Mouse (Mus musculus) MEL (cell line): Measurements from ENCODE around the gene Lingo1. TPM values are rescaled to one million over a fixed set of nuclear protein-coding genes. Genes with fewer than 3 reads are reported as not detected.

Source experiments
- DNase-seq: peaks from one replicate; pipeline ENCODE4 v3.0.0; 2011; ENCODE audit warnings: low read depth, low spot score
- H3K27ac ChIP-seq: 2 replicates; pipeline ENCODE4 v1.5.1; 2012; ENCODE audit warnings: low read depth, mild to moderate bottlenecking, control low read depth, low read length, moderate library complexity; ENCODE audit not compliant: control insufficient read depth
- H3K27me3 ChIP-seq, 2 experiments: fragments of 150-350 bp in 1 of 2; sonication (generic) in 1 of 2; 2 replicates each; pipeline ENCODE4 v1.6.1; 2012; ENCODE audit warnings: low read length in 2 of 2, mild to moderate bottlenecking in 2 of 2, improper control_type of control experiment in 1 of 2, moderate library complexity in 1 of 2; ENCODE audit not compliant: insufficient read depth in 2 of 2, control insufficient read depth in 1 of 2
- H3K36me3 ChIP-seq, 2 experiments: 2 replicates each; pipeline ENCODE4 v1.6.1; 2012 to 2014; ENCODE audit warnings: low read length in 2 of 2, improper control_type of control experiment in 1 of 2, inconsistent platforms in 1 of 2, mild to moderate bottlenecking in 1 of 2; ENCODE audit not compliant: insufficient read depth in 2 of 2, control insufficient read depth in 1 of 2
- H3K4me1 ChIP-seq, 2 experiments: fragments of 150-350 bp in 1 of 2; sonication (generic) in 1 of 2; 2 replicates each; pipeline ENCODE4 v1.6.1; 2012; ENCODE audit warnings: low read length in 2 of 2, improper control_type of control experiment in 1 of 2, mild to moderate bottlenecking in 1 of 2; ENCODE audit not compliant: insufficient read depth in 2 of 2, control insufficient read depth in 1 of 2
- H3K4me3 ChIP-seq, 2 experiments: fragments of 150-350 bp in 1 of 2; sonication (generic) in 1 of 2; 2 replicates each; pipeline ENCODE4 v1.5.1; 2012; ENCODE audit warnings: low read depth in 2 of 2, low read length in 2 of 2, mild to moderate bottlenecking in 2 of 2, moderate library complexity in 2 of 2, control low read depth in 1 of 2, improper control_type of control experiment in 1 of 2; ENCODE audit not compliant: control insufficient read depth in 1 of 2, insufficient read depth in 1 of 2
- H3K79me2 ChIP-seq: 2 replicates; pipeline ENCODE4 v1.6.1; 2012; ENCODE audit warnings: mild to moderate bottlenecking, low read length, moderate library complexity; ENCODE audit not compliant: control insufficient read depth, poor library complexity, insufficient read depth
- H3K9ac ChIP-seq: 2 replicates; pipeline ENCODE4 v1.6.1; 2012; ENCODE audit warnings: low read depth, mild to moderate bottlenecking, control low read depth, low read length, moderate library complexity; ENCODE audit not compliant: control insufficient read depth, poor library complexity, severe bottlenecking
- H3K9me3 ChIP-seq: fragments of 150-350 bp; sonication (generic); replicated peaks from 2 replicates; pipeline ENCODE4 v1.6.1; 2012; ENCODE audit warnings: mild to moderate bottlenecking, low read length, improper control_type of control experiment, moderate library complexity; ENCODE audit not compliant: insufficient read depth
- CHD1 ChIP-seq: IDR thresholded peaks from 2 replicates; pipeline ENCODE4 v1.6.1; 2012; ENCODE audit warnings: low read depth, mild to moderate bottlenecking, inconsistent platforms, low read length, improper control_type of control experiment
- CHD2 ChIP-seq: IDR thresholded peaks from 2 replicates; pipeline ENCODE4 v1.6.1; 2011; ENCODE audit warnings: low read length, improper control_type of control experiment
- CTCF ChIP-seq, 3 experiments: IDR thresholded peaks in 2 of 3; conservative IDR thresholded peaks in 1 of 3; 2 replicates each; pipeline ENCODE4 v1.5.1; 2011 to 2012; ENCODE audit warnings: low read length in 3 of 3, low read depth in 2 of 3, mild to moderate bottlenecking in 2 of 3, improper control_type of control experiment in 1 of 3, inconsistent platforms in 1 of 3, mixed read lengths in 1 of 3, moderate library complexity in 1 of 3; ENCODE audit not compliant: control insufficient read depth in 1 of 3, insufficient read depth in 1 of 3, poor library complexity in 1 of 3, severe bottlenecking in 1 of 3
- ELF1 ChIP-seq: IDR thresholded peaks from 2 replicates; pipeline ENCODE4 v1.6.1; 2014; ENCODE audit warnings: low read depth, mild to moderate bottlenecking, inconsistent platforms, low read length, improper control_type of control experiment, moderate library complexity
- GATA1 ChIP-seq: IDR thresholded peaks from 2 replicates; pipeline ENCODE4 v1.6.1; 2011; ENCODE audit warnings: low read depth, low read length, improper control_type of control experiment
- HCFC1 ChIP-seq: IDR thresholded peaks from 2 replicates; pipeline ENCODE4 v1.6.1; 2012; ENCODE audit warnings: low read depth, mild to moderate bottlenecking, inconsistent platforms, low read length, improper control_type of control experiment, moderate library complexity
- JUND ChIP-seq: IDR thresholded peaks from 2 replicates; pipeline ENCODE4 v1.6.1; 2011; ENCODE audit warnings: low read depth, mild to moderate bottlenecking, improper control_type of control experiment, low read length
- MAX ChIP-seq: IDR thresholded peaks from 2 replicates; pipeline ENCODE4 v1.6.1; 2011; ENCODE audit warnings: low read length, improper control_type of control experiment
- MXI1 ChIP-seq: IDR thresholded peaks from 2 replicates; pipeline ENCODE4 v1.6.1; 2011; ENCODE audit warnings: mild to moderate bottlenecking, low read depth, low read length, improper control_type of control experiment
- NELFE ChIP-seq: IDR thresholded peaks from 2 replicates; pipeline ENCODE4 v1.6.1; 2011; ENCODE audit warnings: low read depth, low read length, improper control_type of control experiment
- POLR2AphosphoS2 ChIP-seq: IDR thresholded peaks from 2 replicates; pipeline ENCODE4 v1.6.1; 2011; ENCODE audit warnings: low read length, improper control_type of control experiment
- SIN3A ChIP-seq: IDR thresholded peaks from 2 replicates; pipeline ENCODE4 v1.6.1; 2012; ENCODE audit warnings: low read length, improper control_type of control experiment, inconsistent platforms
- TBP ChIP-seq: IDR thresholded peaks from 2 replicates; pipeline ENCODE4 v1.8.0; 2011; ENCODE audit warnings: low read depth, low read length, improper control_type of control experiment
- TCF12 ChIP-seq: IDR thresholded peaks from 2 replicates; pipeline ENCODE4 v1.6.1; 2014; ENCODE audit warnings: low read depth, mild to moderate bottlenecking, inconsistent platforms, low read length, improper control_type of control experiment, moderate library complexity
- UBTF ChIP-seq: IDR thresholded peaks from 2 replicates; pipeline ENCODE4 v1.6.1; 2012; ENCODE audit warnings: low read depth, mild to moderate bottlenecking, inconsistent platforms, low read length, improper control_type of control experiment, moderate library complexity, borderline replicate concordance; ENCODE audit not compliant: insufficient read depth
- ZMIZ1 ChIP-seq: IDR thresholded peaks from 2 replicates; pipeline ENCODE4 v1.6.1; 2012; ENCODE audit warnings: low read depth, mild to moderate bottlenecking, inconsistent platforms, low read length, improper control_type of control experiment, moderate library complexity
- ZNF384 ChIP-seq: IDR thresholded peaks from 2 replicates; pipeline ENCODE4 v1.6.1; 2012; ENCODE audit warnings: low read depth, mild to moderate bottlenecking, inconsistent platforms, low read length, improper control_type of control experiment
- polyA plus RNA-seq, 2 experiments: library from polyadenylated mRNA; stranded (reverse) in 1 of 2; unstranded in 1 of 2; fragments of >175 nt in 1 of 2; fragments of >200 nt in 1 of 2; gene quantifications; 2 replicates each; pipeline versions ENCODE4 v1.2.1 to v1.2.4; 2012; ENCODE audit warnings: low replicate concordance in 2 of 2, low read depth in 1 of 2; ENCODE audit not compliant: insufficient read length in 2 of 2, insufficient read depth in 1 of 2, missing spikeins in 1 of 2
- total RNA-seq: library from RNA; depleted of rRNA; stranded (reverse); fragments of 300-350 nt; gene quantifications from 2 replicates; pipeline ENCODE4 v1.2.3, GENCODE M21; 2012

The Lingo1 gene
- total and polyA plus RNA-seq, 3 experiments: not detected

DNA sequence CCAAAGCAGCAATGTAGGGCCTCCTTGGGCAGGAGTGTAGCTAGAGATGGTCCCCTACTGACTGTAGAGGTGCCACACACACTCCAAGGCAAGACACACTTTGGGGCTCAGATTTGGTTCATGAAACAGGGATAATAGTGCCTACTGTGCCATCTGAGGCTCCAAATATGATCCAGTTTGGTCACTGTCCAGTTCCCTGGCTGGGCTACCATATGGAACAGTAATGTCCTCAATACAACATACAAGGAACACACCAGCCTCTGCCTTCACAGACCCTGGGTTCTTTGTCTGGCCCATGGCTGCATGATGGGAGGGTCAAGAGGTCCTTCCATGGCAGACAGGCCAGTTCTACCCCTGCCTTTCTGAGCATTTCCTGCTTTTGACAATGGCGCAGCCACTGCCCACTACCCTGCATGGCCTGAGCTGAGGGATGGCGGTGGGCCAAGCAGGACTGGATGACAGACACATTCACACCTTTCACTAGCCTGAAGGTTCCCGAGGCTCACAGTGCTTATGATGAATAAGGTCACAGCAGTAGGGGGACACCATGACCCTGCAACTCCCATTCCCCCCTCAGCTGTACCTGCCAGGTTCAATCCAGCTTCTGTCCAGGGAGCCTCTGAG lies 134.9 kb downstream of the Lingo1 start:
- Histone ChIP-seq H3K9me3 (no peaks in the 10 kb centered on the region), H3K4me1 (no peaks in the 10 kb centered on the region), H3K27me3 (peaks cover 0 to 2% of the 10 kb centered on the region in 2 experiments; a peak in 2 of 4 replicates), H3K9ac (no peak overlapping the region), H3K27ac (no peak overlapping the region), H3K79me2 (no peaks in the 10 kb centered on the region), H3K36me3 (no peaks in the 10 kb centered on the region), H3K4me3 (no peak overlapping the region)
- no peak for DNase-seq
- TF ChIP-seq GATA1 (no peak), HCFC1 (no peak), CTCF (IDR thresholded peaks at IDR 0.05 in 2 of 3, conservative IDR thresholded peaks at IDR 0.05 in 1 of 3; ENCODE audit: control insufficient read depth in 1 of 3, insufficient read depth in 1 of 3, low read depth in 2 of 3, low read length in 3 of 3, poor library complexity in 1 of 3, severe bottlenecking in 1 of 3) (no peak), TBP (no peak), MXI1 (no peak), NELFE (no peak), JUND (no peak), TCF12 (no peak), MAX (no peak), POLR2AphosphoS2 (no peak), ELF1 (no peak), UBTF (no peak)

- DNase-seq: no peak
- H3K4me3 ChIP-seq: no peak overlapping the region
- TF ChIP-seq CHD1 (no peak), GATA1 (no peak), HCFC1 (no peak), ZNF384 (no peak), MAX (no peak), TBP (no peak), CHD2 (no peak), ZMIZ1 (no peak), SIN3A (no peak)
- H3K79me2 ChIP-seq: no peaks in the 10 kb centered on the region
- H3K36me3 ChIP-seq: no peaks in the 10 kb centered on the region
- H3K27me3 ChIP-seq: peaks cover 0 to 8% of the 10 kb centered on the region in 2 experiments; a peak in 2 of 4 replicates
- H3K9ac ChIP-seq: no peak overlapping the region
- H3K9me3 ChIP-seq: no peaks in the 10 kb centered on the region
- H3K4me1 ChIP-seq: no peaks in the 10 kb centered on the region
- no peak overlapping the region for H3K27ac ChIP-seq
Measured at GRCm38 (mm10) chr9:56658580-56658979, 137.7 kb downstream of the Lingo1 start.
